Mouse (Mus musculus) granulocyte monocyte progenitor cell, adult 5-6 weeks (primary cell): ENCODE results near the gene Gm4881. TPM values are rescaled to one million over a fixed set of nuclear protein-coding genes. Genes with fewer than 3 reads are reported as not detected.

ENCODE experiments used
- total RNA-seq, 2 experiments: library from RNA; stranded (forward) in 1 of 2; stranded (reverse) in 1 of 2; fragments of 200-712, 200-1000 nt in 1 of 2; fragments of >200 nt in 1 of 2; fragmentation: Nextera tagmentation in 1 of 2; gene quantifications; 2 replicates each; pipeline ENCODE4 v1.2.3; 2014 to 2017

Gm4881 gene
- total RNA-seq, 2 experiments from 2014 or later, result not detected

Other genes with a start within 250 kb of the Gm4881 start
- not detected in 2 replicates for gene BC049730, start 235.3 kb downstream of the Gm4881 start, total RNA-seq (2014; fragmentation: Nextera tagmentation)
- gene BC049730, start 235.3 kb downstream of the Gm4881 start, total RNA-seq (2017), result not detected in 2 replicates
- not detected in 2 replicates for gene Gm4763, start 217.6 kb downstream of the Gm4881 start, total RNA-seq (2014; fragmentation: Nextera tagmentation)
- not detected in 2 replicates for gene Gm4763, start 217.6 kb downstream of the Gm4881 start, total RNA-seq (2017)
- 0.43 and 1.3 TPM in 2 replicates for gene Cd177, start 184.2 kb downstream of the Gm4881 start, total RNA-seq (2014; fragmentation: Nextera tagmentation)
- gene Cd177, start 184.2 kb downstream of the Gm4881 start, total RNA-seq (2017), result 18.1 and 21.1 TPM in 2 replicates
- gene Ceacam10, start 167.3 kb downstream of the Gm4881 start, total RNA-seq (2014; fragmentation: Nextera tagmentation), result not detected in 2 replicates
- 0.82 and 4.9 TPM in 2 replicates for gene Ceacam10, start 167.3 kb downstream of the Gm4881 start, total RNA-seq (2017)
- 3.2 and 7.1 TPM in 2 replicates for gene Gm9844, start 82.3 kb downstream of the Gm4881 start, total RNA-seq (2014; fragmentation: Nextera tagmentation)
- 3.6 and 12.8 TPM in 2 replicates for gene Gm9844, start 82.3 kb downstream of the Gm4881 start, total RNA-seq (2017)
- gene Lypd4, start 74.6 kb downstream of the Gm4881 start, total RNA-seq (2014; fragmentation: Nextera tagmentation), result not detected in 2 replicates
- gene Lypd4, start 74.6 kb downstream of the Gm4881 start, total RNA-seq (2017), result not detected in 2 replicates
- gene Dmrtc2, start 74.4 kb downstream of the Gm4881 start, total RNA-seq (2014; fragmentation: Nextera tagmentation), result not detected in 2 replicates
- gene Dmrtc2, start 74.4 kb downstream of the Gm4881 start, total RNA-seq (2017), result not detected in 2 replicates
- 4,360 and 4,453 TPM in 2 replicates for gene Rps19, start 60.1 kb downstream of the Gm4881 start, total RNA-seq (2014; fragmentation: Nextera tagmentation)
- 1,417 and 1,663 TPM in 2 replicates for gene Rps19, start 60.1 kb downstream of the Gm4881 start, total RNA-seq (2017)
- not detected in 2 replicates for gene Cd79a, start 47.1 kb downstream of the Gm4881 start, total RNA-seq (2014; fragmentation: Nextera tagmentation)
- gene Cd79a, start 47.1 kb downstream of the Gm4881 start, total RNA-seq (2017), result not detected in 2 replicates
- gene Arhgef1, start 41.6 kb downstream of the Gm4881 start, total RNA-seq (2014; fragmentation: Nextera tagmentation), result 81.5 and 141 TPM in 2 replicates
- 36.5 and 50.2 TPM in 2 replicates for gene Arhgef1, start 41.6 kb downstream of the Gm4881 start, total RNA-seq (2017)
- gene Rabac1, start 28.3 kb upstream of the Gm4881 start, total RNA-seq (2014; fragmentation: Nextera tagmentation), result 112 and 164 TPM in 2 replicates
- gene Rabac1, start 28.3 kb upstream of the Gm4881 start, total RNA-seq (2017), result 118 and 121 TPM in 2 replicates
- gene Atp1a3, start 61.5 kb upstream of the Gm4881 start, total RNA-seq (2014; fragmentation: Nextera tagmentation), result 34.6 and 53.7 TPM in 2 replicates
- gene Atp1a3, start 61.5 kb upstream of the Gm4881 start, total RNA-seq (2017), result 24.4 and 34.1 TPM in 2 replicates
- gene Grik5, start 127.9 kb upstream of the Gm4881 start, total RNA-seq (2014; fragmentation: Nextera tagmentation), result 5.0 and 9.4 TPM in 2 replicates
- 0.72 and 1.8 TPM in 2 replicates for gene Grik5, start 127.9 kb upstream of the Gm4881 start, total RNA-seq (2017)
- 6.7 and 13.2 TPM in 2 replicates for gene Zfp574, start 128.1 kb upstream of the Gm4881 start, total RNA-seq (2014; fragmentation: Nextera tagmentation)
- 5.6 and 6.5 TPM in 2 replicates for gene Zfp574, start 128.1 kb upstream of the Gm4881 start, total RNA-seq (2017)
- 18.4 and 26.6 TPM in 2 replicates for gene Pou2f2, start 235.2 kb upstream of the Gm4881 start, total RNA-seq (2014; fragmentation: Nextera tagmentation)
- gene Pou2f2, start 235.2 kb upstream of the Gm4881 start, total RNA-seq (2017), result 5.0 and 5.1 TPM in 2 replicates